Mouse (Mus musculus) G1E (cell line): ENCODE data around the gene Slx4ip.

ENCODE experiments used
- CTCF ChIP-seq: IDR thresholded peaks from 2 replicates; pipeline ENCODE4 v1.5.1; 2012; ENCODE audit warnings: low read depth, low read length, inconsistent platforms, mixed read lengths
- GATA1 ChIP-seq: IDR thresholded peaks from 2 replicates; pipeline ENCODE4 v1.6.1; 2012; ENCODE audit warnings: borderline replicate concordance, low read length, inconsistent platforms, mixed read lengths
- TAL1 ChIP-seq: conservative IDR thresholded peaks from 2 replicates; pipeline ENCODE4 v1.6.1; 2012; ENCODE audit warnings: low read depth, low read length, inconsistent platforms, mixed read lengths

DNA sequence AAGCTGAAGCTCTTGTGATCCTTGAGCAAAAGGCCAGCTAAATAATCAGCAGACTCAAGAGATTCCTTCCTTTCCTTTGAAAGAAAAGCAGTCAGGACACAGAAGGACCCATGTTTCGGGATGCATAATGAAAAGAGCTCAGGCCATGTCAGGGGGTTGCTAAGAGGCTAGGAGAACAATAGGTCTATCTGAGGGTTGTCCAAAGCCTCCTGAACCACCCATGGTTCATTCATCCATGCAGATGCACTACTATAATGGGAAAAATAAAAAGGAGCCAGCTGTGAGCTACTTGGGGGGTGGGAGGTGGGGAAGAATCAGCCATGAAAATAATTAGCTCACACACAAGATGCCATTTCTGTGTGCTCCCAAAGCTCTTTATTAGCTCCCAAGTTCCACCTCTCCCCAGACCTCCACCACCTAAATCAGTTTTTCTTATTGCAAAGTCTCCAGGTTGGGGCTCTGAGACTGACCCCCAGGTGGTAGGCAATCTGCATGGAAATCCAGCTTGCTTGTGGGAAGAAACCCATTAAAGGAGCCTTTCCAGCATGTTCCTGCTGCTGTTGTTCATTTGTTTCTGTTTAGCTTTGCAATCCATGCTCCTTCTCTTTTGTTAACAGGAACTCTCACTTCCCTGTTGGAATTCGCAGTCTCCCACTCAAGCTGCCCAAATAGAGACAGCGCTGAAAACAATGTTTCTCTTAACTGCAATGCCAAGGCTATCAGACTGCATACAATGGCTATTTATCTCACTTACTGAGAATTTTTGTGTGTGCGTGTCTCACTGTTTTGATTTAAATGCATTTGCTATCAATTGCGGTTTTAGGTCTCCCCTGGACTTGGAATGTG lies 36.3 kb upstream of the Slx4ip start:
- TF ChIP-seq TAL1 = no peak
- no peak for TF ChIP-seq CTCF
- TF ChIP-seq GATA1 = no peak
